Mouse (Mus musculus): ENCODE measurements at regions not wholly inside any gene's neighbourhood (a gene's known extent, or its start where the extent isn't known, plus 50 kb on each side); places are given as distances from the start of the nearest gene placed in this dataset.
A peak's percentile ranks its signal among the peaks of the same experiment; 100 is the strongest.

GRCm38 (mm10) chr4:105910666-105911065, 121.0 kb downstream of the Gm12728 start:
- no peak for ATAC-seq (replicated peaks; ENCODE audit: low read depth, poor library complexity, severe bottlenecking)

GRCm38 (mm10) chr4:105911678-105912077, 122.0 kb downstream of the Gm12728 start:
- no peak for ATAC-seq (replicated peaks; ENCODE audit: low read depth, poor library complexity, severe bottlenecking)

GRCm38 (mm10) chr4:105912296-105912695, 122.6 kb downstream of the Gm12728 start:
- ATAC-seq (replicated peaks; ENCODE audit: low read depth, poor library complexity, severe bottlenecking): no peak

DNA sequence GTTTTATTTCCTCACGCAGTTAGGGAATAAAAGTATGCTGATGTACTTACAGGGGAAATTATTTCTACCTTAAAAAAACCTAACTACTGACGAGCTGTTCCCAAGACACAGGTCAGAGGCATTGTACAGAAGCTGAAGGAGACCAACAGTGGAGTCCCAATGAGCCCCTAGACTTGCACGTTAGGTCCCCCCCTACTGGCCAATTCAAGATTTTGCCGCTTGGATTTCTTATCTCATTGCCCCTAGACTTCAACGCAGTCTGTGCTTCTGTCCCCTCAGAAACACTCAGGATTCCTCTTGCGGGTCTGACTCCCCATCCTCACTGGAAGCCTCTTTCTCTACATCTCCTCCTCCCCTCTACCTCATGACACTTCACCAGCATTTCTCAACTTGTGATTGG, 125.3 kb downstream of the Gm12728 start:
- peak; percentile 77 for ATAC-seq (replicated peaks; ENCODE audit: low read depth, poor library complexity, severe bottlenecking)

DNA sequence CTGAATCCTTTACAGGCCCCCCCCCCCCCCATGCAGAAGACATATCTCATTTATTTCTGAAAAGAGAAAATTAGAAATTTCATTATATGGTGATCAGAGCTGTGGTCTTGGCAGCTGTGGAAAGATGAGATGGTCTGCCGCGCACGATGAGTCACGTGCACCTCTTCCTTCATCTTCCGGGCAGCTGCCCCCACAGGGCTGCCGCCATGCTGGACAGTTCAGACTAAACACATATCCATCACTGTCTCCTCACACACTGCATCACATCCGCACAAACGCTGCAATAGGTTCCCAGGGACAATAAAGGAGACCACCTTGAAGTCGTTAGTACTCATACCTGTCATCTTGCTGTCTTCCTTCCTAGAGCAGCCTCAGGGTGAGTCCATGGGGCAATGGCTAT, 126.6 kb downstream of the Gm12728 start:
- no peak for ATAC-seq (replicated peaks; ENCODE audit: low read depth, poor library complexity, severe bottlenecking)

DNA sequence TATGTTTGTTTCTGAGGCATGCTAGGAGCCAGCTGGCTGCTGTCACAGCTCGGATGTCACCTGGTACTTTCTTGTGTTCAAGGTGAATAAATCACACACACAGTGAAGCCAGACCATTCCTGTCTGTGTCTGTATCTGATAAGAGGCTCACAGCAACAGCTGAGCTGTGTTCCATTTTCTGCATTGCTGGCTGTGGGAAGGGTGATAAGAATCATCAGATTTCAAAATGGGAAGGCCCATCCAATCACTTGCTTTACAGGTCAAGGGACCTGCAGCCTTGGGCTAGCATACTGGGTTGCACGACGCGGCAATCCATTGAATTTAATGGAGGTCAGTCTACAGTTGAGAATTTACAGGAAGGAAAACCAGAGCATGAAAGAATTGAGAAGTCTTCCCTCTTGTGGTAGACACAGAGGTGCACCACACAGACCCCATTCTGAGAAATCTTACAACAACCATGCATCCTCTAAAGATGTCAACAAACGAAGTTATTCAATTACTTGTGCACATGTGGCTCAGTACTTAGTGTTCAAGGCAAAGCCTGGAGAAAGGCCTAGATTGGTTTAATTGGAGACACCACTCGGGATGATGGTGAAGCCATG, 135.2 kb downstream of the Gm12728 start:
- ATAC-seq (replicated peaks; ENCODE audit: low read depth, poor library complexity, severe bottlenecking): 0 out of 2 replicates have a peak, but pooled peaks have one; percentile 42

GRCm38 (mm10) chr4:105925506-105925905, 135.8 kb downstream of the Gm12728 start:
- no peak for ATAC-seq (replicated peaks; ENCODE audit: low read depth, poor library complexity, severe bottlenecking)

GRCm38 (mm10) chr4:105929658-105930057, 140.0 kb downstream of the Gm12728 start:
- ATAC-seq (replicated peaks; ENCODE audit: low read depth, poor library complexity, severe bottlenecking): no peak

DNA sequence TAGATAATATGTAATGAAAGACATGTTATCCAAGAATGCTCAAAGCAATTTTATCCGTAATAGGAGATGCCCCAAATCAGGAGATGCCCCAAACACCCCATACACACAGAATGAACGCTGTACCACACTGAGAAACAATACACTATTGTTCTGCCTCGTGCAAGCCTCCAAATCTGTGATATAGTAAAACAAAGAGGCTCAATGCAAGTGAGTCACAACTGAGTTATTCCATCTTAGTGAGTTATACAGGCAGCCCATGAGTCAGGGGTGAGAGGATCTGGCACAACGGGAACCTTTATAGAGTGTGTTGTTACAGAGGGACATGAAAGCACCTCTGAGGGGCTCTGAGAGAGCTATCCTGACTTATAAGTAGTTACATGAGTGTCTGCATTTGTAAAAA, 145.3 kb downstream of the Gm12728 start:
- ATAC-seq (replicated peaks; ENCODE audit: low read depth, poor library complexity, severe bottlenecking): no peak

- ATAC-seq (replicated peaks; ENCODE audit: low read depth, poor library complexity, severe bottlenecking): peak; percentile 79
Measured at GRCm38 (mm10) chr4:105936755-105937514, 147.3 kb downstream of the Gm12728 start.

DNA sequence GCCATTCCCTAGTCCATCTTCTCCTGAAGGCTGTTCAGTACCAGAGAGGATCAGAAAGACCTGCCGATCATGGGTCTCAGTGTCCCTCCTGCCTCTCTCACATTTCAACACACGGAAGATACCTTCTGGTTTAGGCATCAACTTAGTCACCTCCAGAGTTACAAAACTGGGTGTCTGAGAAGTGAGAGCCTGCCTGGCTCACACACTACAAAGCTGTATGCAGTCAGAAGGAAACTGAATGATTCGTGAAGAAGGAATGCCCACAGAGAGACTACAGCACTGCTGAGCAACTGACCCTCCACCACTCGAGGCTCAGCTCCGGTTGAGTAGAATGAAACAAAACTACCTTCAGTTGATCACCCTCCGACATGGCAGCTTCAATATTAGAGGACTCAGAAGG, 147.9 kb downstream of the Gm12728 start:
- no peak for ATAC-seq (replicated peaks; ENCODE audit: low read depth, poor library complexity, severe bottlenecking)

DNA sequence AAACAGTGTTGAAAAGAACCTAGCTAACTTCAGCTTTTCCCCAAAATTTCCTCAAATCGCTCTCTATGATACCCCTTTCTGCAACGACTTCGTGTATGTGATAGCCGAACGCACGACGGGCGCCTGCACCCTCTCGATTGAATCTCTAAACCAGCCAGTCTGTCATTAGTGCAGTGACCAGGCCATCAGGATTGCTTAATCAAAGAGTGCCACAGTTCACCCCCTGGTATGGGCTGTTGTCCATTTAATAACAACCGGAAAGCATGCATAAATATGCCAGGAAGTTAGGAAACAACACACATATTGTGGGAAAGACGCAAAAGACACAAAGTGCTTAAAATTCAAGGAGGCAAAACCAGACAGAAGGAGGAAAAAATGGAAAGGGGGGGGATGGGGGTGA, 149.2 kb downstream of the Gm12728 start:
- ATAC-seq (replicated peaks; ENCODE audit: low read depth, poor library complexity, severe bottlenecking): no peak

- no peak for ATAC-seq (replicated peaks; ENCODE audit: low read depth, poor library complexity, severe bottlenecking)
Measured at GRCm38 (mm10) chr4:105939636-105940199, 150.0 kb downstream of the Gm12728 start.

DNA sequence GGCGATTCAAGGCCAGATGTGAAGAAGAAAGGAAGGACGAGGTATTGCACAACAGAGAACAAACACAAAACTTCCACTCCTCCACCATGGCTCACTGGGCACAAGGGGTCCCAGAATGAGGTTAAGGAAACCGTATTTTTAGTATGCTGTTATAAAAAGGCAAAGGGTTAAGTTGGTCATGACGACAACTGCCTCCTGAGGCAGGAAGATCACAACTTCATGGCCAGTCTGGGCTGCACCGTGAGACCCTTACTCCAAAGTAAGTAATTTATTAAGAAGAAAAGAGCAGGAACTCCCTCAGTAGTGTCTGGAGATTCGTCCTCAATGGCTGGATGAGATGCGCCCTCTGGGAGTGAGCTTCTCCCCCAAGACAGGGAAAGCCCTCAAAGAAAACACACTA, 151.2 kb downstream of the Gm12728 start:
- no peak for ATAC-seq (replicated peaks; ENCODE audit: low read depth, poor library complexity, severe bottlenecking)

DNA sequence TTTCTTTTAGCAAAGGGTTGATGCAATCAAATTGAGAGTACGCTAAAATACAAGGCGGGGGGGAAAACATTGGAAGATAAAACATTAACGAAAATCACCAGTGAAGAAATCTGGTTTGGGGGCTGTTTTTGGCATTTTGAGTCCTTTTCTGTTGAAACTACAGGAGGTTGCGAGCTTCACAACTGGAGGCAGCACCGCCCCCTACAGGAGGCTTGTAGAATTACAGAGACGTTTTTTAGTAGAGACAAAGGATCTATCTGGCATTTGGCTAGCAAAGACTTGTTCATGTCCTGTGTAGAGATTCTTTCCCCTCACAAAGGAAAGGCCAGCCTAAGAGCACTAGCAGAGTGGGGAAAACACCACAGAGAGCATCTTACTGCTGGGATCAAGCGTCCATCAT, 152.1 kb downstream of the Gm12728 start:
- ATAC-seq (replicated peaks; ENCODE audit: low read depth, poor library complexity, severe bottlenecking): peak; percentile 67

- no peak for ATAC-seq (replicated peaks; ENCODE audit: low read depth, poor library complexity, severe bottlenecking)
Measured at GRCm38 (mm10) chr4:105944962-105945361, 155.3 kb downstream of the Gm12728 start.

DNA sequence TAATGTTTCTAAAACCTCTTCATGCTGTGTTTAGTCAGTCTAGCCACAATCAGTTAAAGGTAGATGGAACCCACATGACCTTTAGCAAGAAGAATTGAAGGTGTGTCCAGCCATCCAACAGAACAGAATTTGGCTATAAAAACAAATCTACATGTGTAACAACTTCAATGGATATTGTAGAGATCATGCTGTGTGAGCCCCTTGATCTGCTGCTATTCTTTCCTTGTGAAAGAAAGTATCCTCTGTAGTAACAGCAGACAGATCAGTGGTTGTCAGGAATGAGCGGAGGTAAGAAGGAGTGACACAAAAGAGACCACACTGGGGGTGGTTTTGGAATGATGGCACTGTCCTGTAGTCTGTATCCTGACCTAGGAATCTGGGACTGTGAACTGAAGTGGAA, 156.3 kb downstream of the Gm12728 start:
- ATAC-seq (replicated peaks; ENCODE audit: low read depth, poor library complexity, severe bottlenecking): no peak

DNA sequence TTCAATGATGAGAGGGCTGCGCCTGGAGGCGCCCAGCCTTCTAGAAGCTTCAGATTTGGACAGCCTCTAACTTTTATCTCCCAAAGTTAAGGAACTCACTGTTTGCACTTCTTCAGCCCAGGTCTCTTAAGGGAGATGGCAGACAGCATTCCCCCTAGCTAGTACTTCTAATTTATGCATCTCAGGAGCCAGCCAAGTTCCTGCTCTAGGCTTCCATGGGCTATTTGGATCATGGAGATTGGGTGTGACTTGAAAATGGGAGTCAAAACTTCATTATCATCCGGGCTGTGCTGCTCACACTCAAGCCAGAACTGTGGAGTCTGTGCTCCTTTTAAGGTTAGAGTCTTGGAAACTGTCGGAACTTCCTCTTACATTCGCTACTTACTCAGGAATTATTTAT, 158.7 kb downstream of the Gm12728 start:
- ATAC-seq (replicated peaks; ENCODE audit: low read depth, poor library complexity, severe bottlenecking): no peak

- ATAC-seq (replicated peaks; ENCODE audit: low read depth, poor library complexity, severe bottlenecking): no peak
Measured at GRCm38 (mm10) chr4:105952406-105952805, 162.7 kb downstream of the Gm12728 start.

- ATAC-seq (replicated peaks; ENCODE audit: low read depth, poor library complexity, severe bottlenecking): no peak
Measured at GRCm38 (mm10) chr4:105956516-105956915, 166.8 kb downstream of the Gm12728 start.

DNA sequence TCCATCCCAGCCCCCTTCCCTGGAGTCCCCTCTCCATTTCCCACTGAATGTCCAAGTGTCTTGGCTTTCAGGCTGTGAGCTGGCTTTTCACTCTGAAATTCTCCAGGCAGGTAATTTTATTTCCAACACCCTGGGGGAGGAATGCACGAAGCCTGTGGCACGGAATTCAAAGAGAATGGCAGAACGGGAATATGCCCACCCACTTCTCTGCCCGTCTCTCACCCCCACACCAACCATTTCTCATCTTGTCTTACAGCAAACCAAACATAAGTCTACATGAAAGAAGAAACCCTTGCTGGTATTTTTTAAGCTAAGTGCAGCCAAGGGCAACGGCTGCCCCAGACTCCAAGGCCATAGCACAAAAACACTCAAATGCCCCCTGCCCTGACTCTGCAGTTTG, 168.7 kb downstream of the Gm12728 start:
- ATAC-seq (replicated peaks; ENCODE audit: low read depth, poor library complexity, severe bottlenecking): no peak

Data from common myeloid progenitor, adult 5-6 weeks (primary cell).